Mouse (Mus musculus) spleen, postnatal 14 days (tissue): ENCODE measurements around the gene Gm3336.
A peak's percentile ranks its signal among the peaks of the same experiment; 100 is the strongest.

ENCODE experiments used
- DNase-seq, 2 experiments: peaks; one replicate each; pipeline ENCODE4 v3.0.0; 2021 to 2022; ENCODE audit warnings: low spot score in 2 of 2

Gm3336 gene

GRCm38 (mm10) chr8:70718297-70718696 lies at the start of gene Gm3336:
Gene Gm3336 (plus strand): TSS chr8:70718543.
- peak; percentile 55 to 79 for DNase-seq

- no peak for DNase-seq
Observed at GRCm38 (mm10) chr8:70671615-70672324, 46.6 kb upstream of the Gm3336 start.

GRCm38 (mm10) chr8:70672325-70673078 lies 45.8 kb upstream of the Gm3336 start:
- DNase-seq, result no peak

GRCm38 (mm10) chr8:70673079-70673856 lies 45.1 kb upstream of the Gm3336 start, which contains the start of gene Lsm4:
Gene Lsm4 (plus strand): TSS chr8:70673248.
- DNase-seq, result peak; percentile 92 to 96

GRCm38 (mm10) chr8:70674109-70674508 lies 44.2 kb upstream of the Gm3336 start:
- no peak for DNase-seq

- no peak for DNase-seq
Observed at GRCm38 (mm10) chr8:70674716-70675115, 43.6 kb upstream of the Gm3336 start.

- DNase-seq, result no peak
Observed at GRCm38 (mm10) chr8:70675336-70675735, 43.0 kb upstream of the Gm3336 start.

GRCm38 (mm10) chr8:70677451-70678080 lies 40.8 kb upstream of the Gm3336 start:
- DNase-seq, result no peak

GRCm38 (mm10) chr8:70678679-70679078 lies 39.7 kb upstream of the Gm3336 start:
- no peak for DNase-seq

- DNase-seq, result no peak
Observed at GRCm38 (mm10) chr8:70679404-70679803, 38.9 kb upstream of the Gm3336 start.

- no peak for DNase-seq
Observed at GRCm38 (mm10) chr8:70680039-70680438, 38.3 kb upstream of the Gm3336 start.

GRCm38 (mm10) chr8:70681410-70681809 lies 36.9 kb upstream of the Gm3336 start:
- no peak for DNase-seq

GRCm38 (mm10) chr8:70682193-70682592 lies 36.1 kb upstream of the Gm3336 start:
- no peak for DNase-seq

GRCm38 (mm10) chr8:70682692-70683091 lies 35.7 kb upstream of the Gm3336 start:
- no peak for DNase-seq

GRCm38 (mm10) chr8:70684291-70684690 lies 34.1 kb upstream of the Gm3336 start:
- DNase-seq, result no peak

- no peak for DNase-seq
Observed at GRCm38 (mm10) chr8:70687576-70687975, 30.8 kb upstream of the Gm3336 start.

- no peak for DNase-seq
Observed at GRCm38 (mm10) chr8:70688136-70688535, 30.2 kb upstream of the Gm3336 start.

GRCm38 (mm10) chr8:70689892-70690390 lies 28.4 kb upstream of the Gm3336 start:
- no peak for DNase-seq

GRCm38 (mm10) chr8:70691230-70691629 lies 27.1 kb upstream of the Gm3336 start:
- DNase-seq, result no peak

GRCm38 (mm10) chr8:70691727-70692231 lies 26.6 kb upstream of the Gm3336 start:
- no peak for DNase-seq

- DNase-seq, result no peak
Observed at GRCm38 (mm10) chr8:70693636-70694035, 24.7 kb upstream of the Gm3336 start.
